Mouse (Mus musculus): ENCODE measurements around the gene Cyp2s1. TPM values are rescaled to one million over a fixed set of nuclear protein-coding genes. Genes with fewer than 3 reads are reported as not detected.
"Not testable (repeated sequence)": the region's sequence is repeated elsewhere in the genome, so short reads cannot be mapped to it uniquely, and the experiment has no call there.

Gene Cyp2s1
- polyA plus RNA-seq, 1 experiment from 2014 or later = 1.9 TPM

- Histone ChIP-seq H3K4me2 (ENCODE audit: low read depth, severe bottlenecking) (peak overlapping the region; percentile 44), H3K36me3 (ENCODE audit: control insufficient read depth, insufficient read depth, low read length) (no peaks in the 10 kb centered on the region), H3K4me1 (ENCODE audit: control insufficient read depth, insufficient read depth, low read length) (peaks cover 4% of the 10 kb centered on the region; the same call in 1 of the 2 replicates), H3K9me3 (ENCODE audit: control insufficient read depth, low read length) (no peaks in the 10 kb centered on the region; the same call in 1 of the 2 replicates), H3K4me3 (ENCODE audit: low read depth, low read length) (peak overlapping the region; percentile 3), H3K27me3 (ENCODE audit: control insufficient read depth, insufficient read depth, low read length) (no peaks in the 10 kb centered on the region), H3K9ac (ENCODE audit: low read length) (peak overlapping the region; percentile 51; the same call in 1 of the 2 replicates), H3K27ac (replicated peaks; ENCODE audit: low read depth, low read length) (peak overlapping the region; percentile 56)
- peak; percentile 82 for ATAC-seq (ENCODE audit: insufficient number of reproducible peaks, low FRiP score, low TSS enrichment, low read depth)
- WGBS = 31% methylated on average over 23 of the region's 24 CpGs
- peak; percentile 85 for DNase-seq (ENCODE audit: low spot score)
Measured at GRCm38 (mm10) chr7:25802241-25803125, 14.2 kb downstream of the Cyp2s1 start.

- no peaks in the 10 kb centered on the region; the same call in 1 of the 2 replicates for H3K9me3 ChIP-seq (ENCODE audit: control insufficient read depth, low read length)
- H3K4me2 ChIP-seq (ENCODE audit: low read depth, severe bottlenecking) = no peak overlapping the region
- no peaks in the 10 kb centered on the region for H3K27me3 ChIP-seq (ENCODE audit: control insufficient read depth, insufficient read depth, low read length)
- DNase-seq (ENCODE audit: low spot score) = no peak
- no peak overlapping the region for H3K4me3 ChIP-seq (ENCODE audit: low read depth, low read length)
- H3K9ac ChIP-seq (ENCODE audit: low read length) = no peak overlapping the region
- H3K27ac ChIP-seq (replicated peaks; ENCODE audit: low read depth, low read length) = no peak overlapping the region
- H3K36me3 ChIP-seq (ENCODE audit: control insufficient read depth, insufficient read depth, low read length) = no peaks in the 10 kb centered on the region
- no peak for ATAC-seq (ENCODE audit: insufficient number of reproducible peaks, low FRiP score, low TSS enrichment, low read depth)
- H3K4me1 ChIP-seq (ENCODE audit: control insufficient read depth, insufficient read depth, low read length) = peaks cover 4% of the 10 kb centered on the region; the same call in 1 of the 2 replicates
- WGBS = 90% methylated on average over 6 of the region's 6 CpGs
Measured at GRCm38 (mm10) chr7:25801031-25801430, 15.7 kb downstream of the Cyp2s1 start.

- Histone ChIP-seq H3K27me3 (ENCODE audit: control insufficient read depth, insufficient read depth, low read length) (no peaks in the 10 kb centered on the region), H3K9ac (ENCODE audit: low read length) (no peak overlapping the region), H3K4me1 (ENCODE audit: control insufficient read depth, insufficient read depth, low read length) (peaks cover 4% of the 10 kb centered on the region; the same call in 1 of the 2 replicates), H3K4me2 (ENCODE audit: low read depth, severe bottlenecking) (no peak overlapping the region), H3K36me3 (ENCODE audit: control insufficient read depth, insufficient read depth, low read length) (no peaks in the 10 kb centered on the region), H3K27ac (replicated peaks; ENCODE audit: low read depth, low read length) (no peak overlapping the region), H3K9me3 (ENCODE audit: control insufficient read depth, low read length) (no peaks in the 10 kb centered on the region; the same call in 1 of the 2 replicates), H3K4me3 (ENCODE audit: low read depth, low read length) (no peak overlapping the region)
- WGBS = 89% methylated on average over 1 of the region's 1 CpGs
- no peak for DNase-seq (ENCODE audit: low spot score)
- no peak for ATAC-seq (ENCODE audit: insufficient number of reproducible peaks, low FRiP score, low TSS enrichment, low read depth)
Measured at GRCm38 (mm10) chr7:25799369-25799768, 17.3 kb downstream of the Cyp2s1 start.

- no peak overlapping the region for H3K4me3 ChIP-seq (ENCODE audit: low read depth, low read length)
- no peak for ATAC-seq (ENCODE audit: insufficient number of reproducible peaks, low FRiP score, low TSS enrichment, low read depth)
Measured at GRCm38 (mm10) chr7:25798540-25798939, 18.2 kb downstream of the Cyp2s1 start.

GRCm38 (mm10) chr7:25794775-25795174 is 21.9 kb downstream of the Cyp2s1 start:
- DNase-seq (ENCODE audit: low spot score) (no peak), ATAC-seq (ENCODE audit: insufficient number of reproducible peaks, low FRiP score, low TSS enrichment, low read depth) (no peak)
- Histone ChIP-seq H3K4me1 (ENCODE audit: control insufficient read depth, insufficient read depth, low read length) (no peaks in the 10 kb centered on the region), H3K27ac (replicated peaks; ENCODE audit: low read depth, low read length) (no peak overlapping the region), H3K27me3 (ENCODE audit: control insufficient read depth, insufficient read depth, low read length) (no peaks in the 10 kb centered on the region), H3K36me3 (ENCODE audit: control insufficient read depth, insufficient read depth, low read length) (no peaks in the 10 kb centered on the region), H3K4me2 (ENCODE audit: low read depth, severe bottlenecking) (no peak overlapping the region), H3K4me3 (ENCODE audit: low read depth, low read length) (no peak overlapping the region), H3K9me3 (ENCODE audit: control insufficient read depth, low read length) (no peaks in the 10 kb centered on the region; the same call in 1 of the 2 replicates), H3K9ac (ENCODE audit: low read length) (no peak overlapping the region)
- 73% methylated on average over 8 of the region's 8 CpGs for WGBS

More at GRCm38 (mm10) chr7:25798540-25798939, 18.2 kb downstream of the Cyp2s1 start:
- no peak overlapping the region for H3K4me2 ChIP-seq (ENCODE audit: low read depth, severe bottlenecking)
- no peak for DNase-seq (ENCODE audit: low spot score)
- H3K9ac ChIP-seq (ENCODE audit: low read length) = no peak overlapping the region
- no peaks in the 10 kb centered on the region for H3K27me3 ChIP-seq (ENCODE audit: control insufficient read depth, insufficient read depth, low read length)
- WGBS = 83% methylated on average over 2 of the region's 2 CpGs
- peaks cover 4% of the 10 kb centered on the region; the same call in 1 of the 2 replicates for H3K4me1 ChIP-seq (ENCODE audit: control insufficient read depth, insufficient read depth, low read length)
- no peaks in the 10 kb centered on the region for H3K36me3 ChIP-seq (ENCODE audit: control insufficient read depth, insufficient read depth, low read length)
- H3K27ac ChIP-seq (replicated peaks; ENCODE audit: low read depth, low read length) = no peak overlapping the region
- H3K9me3 ChIP-seq (ENCODE audit: control insufficient read depth, low read length) = no peaks in the 10 kb centered on the region; the same call in 1 of the 2 replicates

- 58% methylated on average over 3 of the region's 3 CpGs for WGBS
- no peak overlapping the region for H3K9ac ChIP-seq (ENCODE audit: low read length)
- no peak overlapping the region for H3K27ac ChIP-seq (replicated peaks; ENCODE audit: low read depth, low read length)
- H3K4me3 ChIP-seq (ENCODE audit: low read depth, low read length) = no peak overlapping the region
- 0 out of 2 replicates have a peak, but pooled peaks cover 7% of the 10 kb centered on the region for H3K4me1 ChIP-seq (ENCODE audit: control insufficient read depth, insufficient read depth, low read length)
- H3K9me3 ChIP-seq (ENCODE audit: control insufficient read depth, low read length) = no peaks in the 10 kb centered on the region; the same call in 1 of the 2 replicates
- no peak for DNase-seq (ENCODE audit: low spot score)
- no peak overlapping the region for H3K4me2 ChIP-seq (ENCODE audit: low read depth, severe bottlenecking)
- ATAC-seq (ENCODE audit: insufficient number of reproducible peaks, low FRiP score, low TSS enrichment, low read depth) = no peak
- no peaks in the 10 kb centered on the region for H3K27me3 ChIP-seq (ENCODE audit: control insufficient read depth, insufficient read depth, low read length)
- no peaks in the 10 kb centered on the region for H3K36me3 ChIP-seq (ENCODE audit: control insufficient read depth, insufficient read depth, low read length)
Measured at GRCm38 (mm10) chr7:25793679-25794078, 23.0 kb downstream of the Cyp2s1 start.

- not testable (repeated sequence) for H3K27me3 ChIP-seq (ENCODE audit: control insufficient read depth, insufficient read depth, low read length); ATAC-seq (ENCODE audit: insufficient number of reproducible peaks, low FRiP score, low TSS enrichment, low read depth); H3K9ac ChIP-seq (ENCODE audit: low read length); DNase-seq (ENCODE audit: low spot score); H3K36me3 ChIP-seq (ENCODE audit: control insufficient read depth, insufficient read depth, low read length); H3K4me3 ChIP-seq (ENCODE audit: low read depth, low read length); H3K9me3 ChIP-seq (ENCODE audit: control insufficient read depth, low read length); H3K4me1 ChIP-seq (ENCODE audit: control insufficient read depth, insufficient read depth, low read length); H3K27ac ChIP-seq (replicated peaks; ENCODE audit: low read depth, low read length); H3K4me2 ChIP-seq (ENCODE audit: low read depth, severe bottlenecking)
- WGBS = 69% methylated on average over 9 of the region's 9 CpGs
Measured at GRCm38 (mm10) chr7:25792966-25793365, 23.7 kb downstream of the Cyp2s1 start.

GRCm38 (mm10) chr7:25790615-25791014 is 26.1 kb downstream of the Cyp2s1 start:
- Histone ChIP-seq H3K9me3 (ENCODE audit: control insufficient read depth, low read length) (no peaks in the 10 kb centered on the region), H3K27me3 (ENCODE audit: control insufficient read depth, insufficient read depth, low read length) (no peaks in the 10 kb centered on the region), H3K36me3 (ENCODE audit: control insufficient read depth, insufficient read depth, low read length) (no peaks in the 10 kb centered on the region), H3K9ac (ENCODE audit: low read length) (no peak overlapping the region), H3K4me2 (ENCODE audit: low read depth, severe bottlenecking) (no peak overlapping the region), H3K4me3 (ENCODE audit: low read depth, low read length) (no peak overlapping the region), H3K4me1 (ENCODE audit: control insufficient read depth, insufficient read depth, low read length) (0 out of 2 replicates have a peak, but pooled peaks cover 17% of the 10 kb centered on the region), H3K27ac (replicated peaks; ENCODE audit: low read depth, low read length) (no peak overlapping the region)
- DNase-seq (ENCODE audit: low spot score) (no peak), ATAC-seq (ENCODE audit: insufficient number of reproducible peaks, low FRiP score, low TSS enrichment, low read depth) (no peak)
- WGBS = 73% methylated on average over 8 of the region's 8 CpGs
